Mouse (Mus musculus) yolk sac, embryonic 10.5 days (tissue): Measurements from ENCODE around the gene Ifna2.

Source experiments
- DNase-seq: peaks from one replicate; pipeline ENCODE4 v3.0.0-alpha.2; 2017; ENCODE audit warnings: low spot score

Ifna2 gene

DNA sequence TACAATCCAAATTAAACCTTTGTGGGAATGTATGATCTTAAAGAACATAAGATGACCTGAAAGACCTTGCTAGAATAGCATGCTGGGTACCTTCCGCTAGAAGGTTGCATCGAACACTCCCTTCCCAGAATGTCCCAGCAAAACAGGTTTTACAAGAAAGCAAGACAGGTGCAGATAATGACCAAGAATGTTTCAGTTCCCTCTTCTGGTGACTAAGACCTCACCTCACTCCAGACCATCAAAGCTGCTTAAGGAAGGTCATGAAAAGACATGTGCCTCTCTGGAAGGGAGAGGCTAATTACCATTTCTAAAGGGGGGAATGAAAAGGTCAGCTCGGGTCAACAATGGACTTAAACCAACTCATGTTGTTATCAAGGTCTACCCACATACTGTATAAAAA is 30.1 kb downstream of the Ifna2 start:
- no peak for DNase-seq

DNA sequence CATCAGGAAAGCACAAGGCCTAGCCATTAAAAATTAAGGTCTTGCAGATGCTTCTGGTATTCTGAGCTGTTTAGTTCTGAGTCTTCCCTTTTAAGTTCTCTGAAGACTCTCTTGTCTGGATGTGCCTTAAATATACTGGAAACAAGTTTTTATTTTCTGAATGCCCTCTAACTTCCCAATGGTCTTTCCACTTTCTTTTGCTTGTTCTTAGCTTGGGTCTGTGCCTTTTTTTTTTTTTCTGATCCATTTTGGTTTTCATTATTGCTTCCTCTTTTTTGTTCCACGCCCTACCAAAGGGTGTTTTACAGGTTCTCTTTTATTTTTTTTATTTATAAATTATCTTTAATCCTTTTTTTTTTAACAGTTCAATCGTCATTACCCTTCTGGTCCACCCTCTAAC is 39.4 kb downstream of the Ifna2 start, which contains the start of gene Ifna13:
Gene Ifna13 (minus strand): TSS at position 101 of the 400 bp plus-strand sequence.
- DNase-seq: no peak

DNA sequence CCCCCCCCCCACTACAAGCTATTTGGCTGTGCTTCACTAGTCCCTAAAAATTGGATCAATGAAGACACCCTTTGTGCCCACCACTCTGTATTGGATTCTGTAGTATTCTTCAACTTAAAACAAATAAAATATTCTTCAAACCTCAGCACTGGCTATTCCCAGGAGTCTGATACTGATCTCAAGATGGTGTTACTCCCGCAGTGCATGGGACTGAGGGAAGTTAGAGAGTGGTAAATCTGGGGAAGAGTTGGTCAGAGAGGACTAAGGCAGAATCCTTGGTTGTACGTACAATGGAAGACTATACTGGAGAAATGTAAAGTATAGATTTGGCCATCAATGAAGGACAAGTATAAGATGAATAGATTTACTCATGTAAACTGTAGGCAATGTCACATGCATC is 41.2 kb downstream of the Ifna2 start:
- DNase-seq: no peak

DNA sequence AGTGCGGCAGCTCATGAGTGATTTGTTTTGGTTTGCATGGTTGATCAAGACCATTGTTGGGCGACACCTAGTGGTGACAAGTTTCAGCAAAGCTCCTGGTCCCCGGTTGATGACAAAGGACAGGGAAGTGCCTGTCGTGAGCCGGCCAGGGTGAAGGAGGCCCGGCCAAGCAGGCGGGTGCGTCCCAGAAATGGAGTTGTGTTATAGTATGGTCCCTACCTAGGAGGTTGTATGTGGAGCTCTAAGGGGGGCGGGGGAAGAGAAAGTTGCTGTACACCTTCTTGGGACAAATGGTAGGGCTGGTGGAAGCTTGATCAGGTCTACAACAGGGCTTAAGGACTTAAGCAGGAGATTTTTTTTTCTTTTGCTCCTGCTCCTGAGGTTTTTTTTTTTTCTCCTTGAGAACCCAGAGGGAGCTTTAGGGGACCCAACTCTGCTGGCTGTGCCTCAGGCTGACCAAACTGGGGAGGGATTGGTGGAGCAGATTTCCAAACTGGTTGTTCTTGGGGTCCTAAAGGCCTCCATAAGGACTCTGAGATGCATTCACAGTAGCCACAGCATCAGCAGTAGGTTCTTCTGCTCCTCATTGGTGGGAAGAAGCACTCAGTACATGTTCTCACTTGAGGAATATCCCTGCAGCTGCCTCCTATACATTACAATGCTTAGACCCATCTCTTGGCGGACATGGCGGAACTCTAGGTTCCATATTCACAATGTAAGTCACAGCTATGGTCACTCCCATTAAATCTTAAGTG is 42.5 kb downstream of the Ifna2 start:
- DNase-seq: peak; percentile 76

DNA sequence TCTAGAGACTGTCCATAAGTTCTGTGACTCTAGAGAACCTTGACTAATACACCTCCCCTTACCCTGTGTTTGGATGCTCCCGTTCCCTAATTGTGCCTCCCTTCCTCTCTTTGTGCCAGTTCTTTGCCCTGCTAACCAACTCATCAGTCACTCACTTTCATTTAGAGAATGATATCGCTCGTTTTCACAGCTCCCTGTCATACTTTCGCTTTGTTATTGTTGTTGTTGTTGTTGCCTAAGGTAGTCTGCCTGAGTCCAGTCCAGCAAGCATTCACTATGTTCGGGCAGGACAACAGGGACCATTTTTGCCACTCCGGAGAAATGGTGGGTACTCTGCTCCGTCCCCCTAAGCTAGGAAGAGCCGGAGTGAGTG is 43.0 kb downstream of the Ifna2 start:
- no peak for DNase-seq

DNA sequence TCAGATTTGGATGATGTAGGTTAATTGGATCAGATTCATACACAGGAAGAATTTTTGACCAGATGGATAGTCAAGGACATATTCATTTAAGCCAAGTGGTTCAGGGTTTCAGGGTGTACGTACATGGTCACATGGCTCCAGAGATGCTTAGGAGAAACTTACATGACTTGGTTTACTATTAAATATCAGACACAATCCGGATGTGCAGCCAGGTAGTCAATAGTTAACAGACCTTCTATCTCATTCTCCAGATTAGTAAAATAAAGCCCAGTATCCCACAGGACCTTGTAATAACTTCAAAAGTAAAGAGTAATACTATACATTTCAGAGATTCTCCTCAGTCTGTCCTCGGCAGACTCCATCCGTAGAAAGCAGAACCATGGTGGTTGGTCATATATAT is 49.4 kb downstream of the Ifna2 start, which contains the start of gene C87499:
Gene C87499 (minus strand): TSS at position 101 of the 400 bp plus-strand sequence.
- DNase-seq: no peak
